Mouse (Mus musculus) natural killer cell, adult 2 months (primary cell): ENCODE measurements around the gene Psme2.

Experiments used
- DNase-seq, 2 experiments: peaks; one replicate each; pipeline ENCODE4 v3.0.0; 2022; ENCODE audit warnings: low spot score in 2 of 2

Gene Psme2

GRCm38 (mm10) chr14:55567496-55567895, 23.4 kb downstream of the Psme2 start:
- no peak for DNase-seq

DNA sequence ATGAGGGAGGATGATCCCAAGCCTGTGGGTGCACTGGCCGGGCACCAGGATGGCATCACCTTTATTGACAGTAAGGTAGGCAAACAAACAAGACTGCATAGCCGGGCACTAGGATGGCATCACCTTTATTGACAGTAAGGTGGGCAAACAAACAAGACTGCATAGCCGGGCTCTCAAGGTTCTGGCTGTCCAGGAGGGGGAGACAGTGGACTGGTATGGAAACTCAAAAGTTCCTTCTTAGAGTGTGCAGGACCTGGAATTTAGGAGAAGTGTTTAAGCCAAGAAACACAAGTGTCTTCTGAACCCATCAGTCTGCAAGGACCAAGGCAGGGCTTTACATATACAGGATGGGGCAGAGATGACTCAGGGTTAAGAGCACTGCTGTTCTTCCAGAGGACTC, 25.2 kb downstream of the Psme2 start:
- DNase-seq, result no peak

DNA sequence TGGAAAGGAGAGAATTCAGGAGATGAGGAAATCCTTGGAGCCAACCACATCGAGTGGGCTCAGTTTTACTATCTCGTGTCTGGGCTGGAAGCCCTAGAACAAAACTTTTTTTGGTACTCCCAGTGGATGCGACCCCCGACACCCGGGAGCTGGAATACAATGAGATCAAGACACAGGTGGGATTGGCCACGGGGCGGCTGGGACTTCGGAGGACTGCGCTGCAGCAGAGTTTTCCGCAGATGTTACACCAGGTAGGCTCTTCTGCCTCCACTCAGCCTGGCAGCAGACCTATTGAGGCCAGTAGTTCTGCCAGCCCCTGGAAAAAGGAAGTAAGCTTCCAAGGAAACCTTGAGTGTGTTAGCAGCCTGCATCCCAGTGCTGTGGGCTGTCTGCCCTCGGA, 27.7 kb downstream of the Psme2 start:
- no peak for DNase-seq

GRCm38 (mm10) chr14:55561860-55562259, 29.1 kb downstream of the Psme2 start:
- DNase-seq, result no peak

- peak; percentile 99 for DNase-seq
Measured at GRCm38 (mm10) chr14:55560202-55561073, 30.5 kb downstream of the Psme2 start, which contains the start of gene A730061H03Rik. TSS of gene A730061H03Rik (minus strand) at chr14:55560406.

GRCm38 (mm10) chr14:55559799-55560201, 31.1 kb downstream of the Psme2 start, which contains the start of gene Dcaf11:
TSS of gene Dcaf11 (plus strand) at chr14:55560006.
- peak; percentile 89 to 90 for DNase-seq

GRCm38 (mm10) chr14:55558740-55559448, 32.0 kb downstream of the Psme2 start:
- DNase-seq, result no peak

- DNase-seq, result no peak
Measured at GRCm38 (mm10) chr14:55557587-55557986, 33.3 kb downstream of the Psme2 start.

- DNase-seq, result peak; percentile 77 to 87
Measured at GRCm38 (mm10) chr14:55557003-55557402, 33.9 kb downstream of the Psme2 start.

GRCm38 (mm10) chr14:55555788-55556187, 35.1 kb downstream of the Psme2 start:
- DNase-seq, result no peak

- no peak for DNase-seq
Measured at GRCm38 (mm10) chr14:55554635-55555034, 36.3 kb downstream of the Psme2 start.

DNA sequence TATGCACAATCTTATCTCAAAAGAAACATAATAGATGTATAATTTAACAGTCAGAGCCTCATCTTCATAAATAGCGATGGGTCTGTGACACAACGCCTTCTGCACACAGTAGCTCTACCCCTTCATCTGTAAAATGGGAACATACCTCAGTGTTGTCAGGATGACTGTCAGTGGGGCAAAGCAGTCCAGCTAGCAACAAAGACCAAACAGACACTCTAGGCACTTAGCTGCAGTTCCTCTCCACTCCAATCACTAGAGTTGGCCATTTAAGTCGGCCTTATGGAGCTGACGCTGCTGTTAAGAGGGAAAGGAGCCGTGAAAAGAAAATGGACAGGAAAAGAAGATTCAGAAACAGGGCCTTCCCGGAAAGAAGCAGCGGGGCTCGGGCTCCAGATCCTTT, 39.1 kb downstream of the Psme2 start:
- no peak for DNase-seq

DNA sequence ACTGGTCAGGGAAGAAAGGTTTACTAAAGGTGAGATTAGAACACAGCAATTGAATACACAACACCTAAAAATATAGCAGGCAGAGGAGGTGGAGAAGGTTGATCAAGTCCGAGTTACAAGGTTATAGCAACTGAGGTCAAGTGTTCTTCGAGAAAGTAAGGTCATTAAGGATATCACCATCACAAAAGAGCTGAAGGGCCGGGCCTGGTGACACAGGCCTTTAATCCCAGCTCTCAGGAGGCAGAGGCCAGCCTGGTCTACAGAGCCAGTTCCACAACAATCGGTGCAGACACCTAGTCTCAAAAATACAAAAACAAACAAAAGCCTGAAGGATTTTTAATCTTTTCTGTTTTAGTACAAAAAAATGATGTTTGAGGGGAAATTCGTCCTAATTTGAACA, 39.6 kb downstream of the Psme2 start:
- DNase-seq, result no peak

GRCm38 (mm10) chr14:55550191-55550590, 40.7 kb downstream of the Psme2 start:
- no peak for DNase-seq

DNA sequence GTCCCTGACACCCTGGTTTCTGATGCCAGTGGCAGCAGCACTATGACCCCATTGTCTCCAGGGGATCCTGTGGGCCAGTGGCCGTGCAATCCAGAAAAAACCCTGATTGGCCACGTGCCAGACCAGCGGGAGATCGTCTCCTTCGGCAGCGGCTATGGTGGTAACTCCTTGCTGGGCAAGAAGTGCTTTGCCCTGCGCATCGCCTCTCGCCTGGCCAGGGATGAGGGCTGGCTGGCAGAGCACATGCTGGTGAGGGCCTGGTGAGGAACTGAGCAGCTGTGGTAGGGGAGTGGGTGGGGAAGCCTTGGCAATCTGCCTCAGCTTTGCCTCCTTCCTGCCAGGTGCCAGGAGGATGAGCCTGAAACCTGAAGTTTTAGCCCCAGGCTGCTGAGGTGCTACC, 46.6 kb downstream of the Psme2 start:
- no peak for DNase-seq

DNA sequence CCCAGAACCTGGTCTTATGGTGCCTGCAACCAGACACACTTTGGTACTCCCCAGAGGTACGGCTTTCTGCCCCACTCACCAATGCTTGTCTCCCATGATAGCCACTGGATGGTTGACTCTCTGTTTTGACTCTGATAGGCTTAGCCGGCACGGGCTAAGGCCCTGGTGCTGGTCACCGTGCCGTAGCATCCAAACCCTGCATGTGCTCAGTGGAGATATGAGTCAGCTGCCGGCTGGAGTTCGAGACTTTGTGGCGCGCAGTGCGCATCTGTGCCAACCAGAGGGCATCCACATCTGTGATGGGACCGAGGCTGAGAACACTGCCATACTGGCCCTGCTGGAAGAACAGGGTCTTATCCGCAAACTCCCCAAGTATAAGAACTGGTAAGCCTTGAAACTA, 48.6 kb downstream of the Psme2 start:
- no peak for DNase-seq

- DNase-seq, result peak; percentile 12 to 62
Measured at GRCm38 (mm10) chr14:55540787-55541321, 50.1 kb downstream of the Psme2 start.

DNA sequence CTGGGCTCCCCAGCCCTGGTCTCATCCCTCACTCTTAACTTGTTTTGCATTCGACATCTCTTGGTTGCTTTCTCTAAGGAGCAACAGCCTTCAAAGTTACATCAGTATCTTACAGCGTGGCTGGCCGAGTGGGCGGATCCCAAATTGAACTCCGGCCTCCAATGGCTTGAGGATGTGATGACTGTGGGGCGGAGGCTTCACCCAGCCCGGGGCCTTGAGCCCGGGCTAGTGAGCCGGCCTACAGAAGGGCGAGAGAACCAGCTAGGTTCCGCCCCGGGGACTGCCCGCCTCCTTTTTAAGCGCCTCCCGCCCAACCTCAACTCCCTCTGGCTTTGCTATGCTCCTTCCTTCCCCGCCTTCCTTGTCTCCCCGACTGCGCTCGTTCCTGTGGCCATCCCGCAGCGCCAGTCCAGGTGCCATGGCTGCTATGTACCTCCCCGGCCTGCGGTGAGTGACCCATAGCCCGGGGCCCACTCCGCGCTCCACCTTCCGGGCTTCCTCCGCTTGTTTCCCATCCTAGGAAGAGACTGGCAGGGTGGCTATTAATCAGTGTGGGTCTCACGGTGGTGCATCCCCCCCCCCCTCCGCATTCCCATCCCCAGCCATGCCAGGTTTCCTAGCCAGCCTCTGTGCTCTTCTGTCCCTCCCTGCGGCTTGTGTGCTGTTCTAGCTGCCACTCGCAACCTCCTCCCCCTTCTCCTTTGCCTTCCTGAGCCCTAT, 50.7 kb downstream of the Psme2 start, which contains the start of gene Pck2:
Gene Pck2 (plus strand): TSS at position 200 of the 720 bp plus-strand sequence.
- peak; percentile 77 for DNase-seq
